Mouse (Mus musculus) T-cell, adult 2 months (primary cell): ENCODE measurements around the gene Arhgef19.

ENCODE experiments used
- DNase-seq: peaks from one replicate; pipeline ENCODE4 v3.0.0; 2022; ENCODE audit warnings: low spot score

Arhgef19 gene

DNA sequence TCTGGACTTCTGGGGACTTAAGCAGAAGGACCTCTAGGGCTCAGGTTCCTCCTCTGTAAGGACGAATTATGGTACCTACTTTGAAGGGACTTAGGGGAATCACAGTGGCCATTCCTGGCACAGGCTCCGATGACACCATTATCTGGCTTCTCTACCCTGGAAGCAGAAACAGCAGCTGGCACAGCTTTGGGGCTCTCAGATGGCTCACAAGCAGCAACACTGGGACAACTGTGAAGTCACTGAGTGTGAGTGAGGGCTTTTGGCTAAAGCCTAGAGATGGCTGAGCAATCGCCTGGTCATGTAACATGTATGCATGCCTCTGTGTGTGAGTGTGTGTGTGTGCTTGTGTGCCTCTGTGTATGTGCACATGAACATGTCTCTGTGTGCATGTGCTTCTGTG is 2.4 kb upstream of the Arhgef19 start:
- DNase-seq = no peak

DNA sequence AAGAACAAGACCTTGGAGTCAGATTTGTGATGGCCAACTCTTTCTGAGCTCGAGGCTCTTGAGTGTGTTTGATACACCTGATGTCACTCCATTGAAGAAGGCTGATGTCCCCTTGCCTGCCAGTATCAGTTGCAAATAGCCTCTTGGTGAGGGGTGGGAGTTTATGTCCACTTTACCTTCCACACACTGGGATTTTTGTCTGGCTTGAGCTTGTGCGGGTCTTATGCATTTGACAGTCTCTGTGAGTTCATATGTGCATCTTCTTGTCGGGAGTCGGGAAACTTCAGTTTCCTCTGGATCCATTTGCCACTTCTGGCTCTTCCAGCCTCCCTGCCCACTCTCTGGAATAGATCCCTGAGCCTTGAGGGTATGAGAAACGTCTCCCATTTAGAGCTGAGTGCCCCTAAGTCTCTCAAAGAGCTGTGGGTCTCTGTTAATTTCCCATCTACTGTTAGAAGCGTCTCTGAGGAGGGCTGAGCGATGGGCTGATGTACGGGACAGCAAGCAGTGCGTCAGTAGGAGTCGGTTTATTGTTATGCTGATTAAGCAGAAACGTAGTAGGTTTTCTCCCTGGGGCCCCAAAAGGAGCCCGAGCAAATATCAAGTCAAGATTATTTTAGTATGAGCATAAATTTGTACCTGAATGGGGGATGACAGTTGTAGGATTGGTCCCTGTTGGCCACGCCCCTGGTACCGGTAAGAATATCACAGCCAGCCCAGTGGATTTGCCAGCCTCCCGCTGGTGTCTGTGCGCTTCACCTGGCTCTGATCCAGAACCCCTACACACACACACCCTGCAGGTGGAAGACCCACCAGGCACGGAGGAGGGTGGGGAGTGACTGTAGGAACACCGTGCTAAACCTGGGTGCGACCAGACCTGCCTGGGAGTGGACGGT is 559 bp upstream of the Arhgef19 start:
- DNase-seq = peak; percentile 14

GRCm38 (mm10) chr4:141240617-141241016 is 1.3 kb downstream of the Arhgef19 start:
- no peak for DNase-seq

DNA sequence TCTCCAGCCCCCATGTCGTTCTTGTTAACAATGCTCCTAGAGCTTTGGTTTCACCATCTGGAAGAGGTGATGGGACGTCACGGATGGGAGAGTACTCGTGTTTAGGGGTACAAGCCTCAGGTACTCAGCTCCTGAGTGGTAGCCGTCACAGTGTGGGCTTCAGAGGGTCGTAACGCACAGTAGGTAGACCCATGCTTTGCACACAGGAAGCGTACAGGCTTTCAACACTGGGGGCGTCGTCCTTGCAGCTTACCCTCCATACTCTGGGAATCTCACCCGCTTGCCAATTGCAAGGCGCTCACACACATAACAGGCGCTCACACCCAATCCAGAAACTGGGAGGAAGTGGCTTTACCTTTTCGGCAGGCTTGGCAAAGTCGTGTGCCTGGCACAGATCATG is 2.6 kb downstream of the Arhgef19 start:
- DNase-seq = no peak

GRCm38 (mm10) chr4:141242651-141243241 is 3.4 kb downstream of the Arhgef19 start:
- DNase-seq = no peak

- no peak for DNase-seq
Measured at GRCm38 (mm10) chr4:141243636-141244035, 4.3 kb downstream of the Arhgef19 start.

- DNase-seq = no peak
Measured at GRCm38 (mm10) chr4:141244401-141244800, 5.1 kb downstream of the Arhgef19 start.

DNA sequence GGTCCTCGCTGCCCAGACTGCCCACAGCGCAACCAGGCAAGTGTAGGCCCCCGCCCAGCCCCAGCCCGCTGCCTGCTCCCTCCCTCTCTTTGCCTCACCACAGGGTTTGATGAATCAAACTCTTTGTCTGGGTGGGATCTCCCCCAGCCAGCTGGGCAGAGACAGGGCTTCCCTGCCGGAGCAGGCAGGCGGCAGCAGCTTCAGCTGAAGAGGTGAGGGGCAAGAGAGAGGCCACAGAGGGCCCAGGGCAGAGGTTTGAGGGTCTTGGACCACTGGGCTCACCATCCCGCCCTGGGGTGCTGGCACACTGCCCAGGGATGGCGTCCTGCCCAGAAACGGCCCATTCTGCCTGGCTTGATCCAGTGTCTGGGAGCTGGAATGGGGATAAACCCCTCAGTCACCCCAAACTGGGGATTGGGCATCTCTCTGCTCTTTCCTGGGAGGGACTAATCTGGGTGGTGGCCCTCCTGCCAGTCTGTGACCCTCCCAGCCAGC is 5.7 kb downstream of the Arhgef19 start:
- DNase-seq = no peak

DNA sequence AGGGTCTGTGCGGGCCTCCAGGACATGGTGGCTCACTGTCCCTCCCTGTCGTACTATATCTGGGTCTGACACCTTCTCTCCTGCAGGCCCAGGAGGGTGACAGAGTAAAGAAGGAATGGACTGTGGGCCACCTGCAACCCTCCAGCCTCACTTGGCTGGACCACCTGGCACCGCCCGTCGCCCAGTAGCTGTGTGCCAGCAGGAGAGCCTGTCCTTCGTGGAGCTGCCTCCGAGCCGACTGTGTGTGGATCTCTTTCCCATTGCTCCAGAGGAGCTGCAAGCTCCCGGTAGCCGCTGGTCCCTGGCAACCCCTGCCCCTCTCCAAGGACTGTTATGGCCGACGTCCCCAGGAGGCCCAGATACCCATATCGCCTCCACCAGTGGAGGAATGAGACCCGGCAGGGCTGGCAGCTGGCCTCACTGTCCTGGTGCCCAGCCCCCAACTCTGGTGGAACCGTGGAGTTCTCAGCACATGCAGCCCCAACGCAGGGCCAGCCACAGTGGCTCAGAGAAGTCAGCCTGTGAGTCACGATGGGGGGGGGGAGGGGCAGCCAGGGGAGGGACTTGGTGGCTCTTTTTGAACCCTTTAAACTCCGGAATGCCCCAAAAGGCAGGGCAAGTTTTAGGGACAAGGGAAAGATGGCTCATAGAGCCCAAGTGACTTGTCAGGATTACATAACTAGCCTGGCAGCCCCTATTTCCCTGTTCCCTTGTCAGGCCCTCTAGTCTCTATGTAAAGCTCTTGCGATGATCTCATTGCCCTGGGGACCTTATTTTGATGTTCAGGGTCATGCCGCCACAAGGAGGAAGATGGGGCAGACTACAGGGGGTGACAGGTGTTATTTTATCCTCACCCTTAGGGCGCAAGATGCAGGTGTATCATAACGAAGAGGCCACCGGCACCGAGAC is 7.0 kb downstream of the Arhgef19 start:
- DNase-seq = no peak

DNA sequence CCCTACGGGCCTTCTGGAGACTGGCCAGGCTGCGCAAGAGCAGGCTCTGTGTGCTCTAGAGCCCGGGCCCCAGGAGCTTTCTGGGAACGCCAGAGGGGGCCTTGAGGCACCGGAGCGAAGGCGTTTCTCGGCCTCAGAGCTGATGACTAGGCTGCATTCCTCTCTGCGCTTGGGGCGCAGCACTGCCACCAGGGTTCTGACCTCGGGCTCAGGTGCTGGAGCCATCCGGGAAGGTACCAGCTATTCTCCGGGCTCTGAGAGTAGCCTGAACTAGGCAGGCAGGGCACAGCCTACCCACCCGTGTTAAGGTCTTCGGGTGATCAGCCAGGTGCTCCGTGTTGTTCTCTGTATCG is 7.7 kb downstream of the Arhgef19 start:
- no peak for DNase-seq

- no peak for DNase-seq
Measured at GRCm38 (mm10) chr4:141247776-141248613, 8.7 kb downstream of the Arhgef19 start.

DNA sequence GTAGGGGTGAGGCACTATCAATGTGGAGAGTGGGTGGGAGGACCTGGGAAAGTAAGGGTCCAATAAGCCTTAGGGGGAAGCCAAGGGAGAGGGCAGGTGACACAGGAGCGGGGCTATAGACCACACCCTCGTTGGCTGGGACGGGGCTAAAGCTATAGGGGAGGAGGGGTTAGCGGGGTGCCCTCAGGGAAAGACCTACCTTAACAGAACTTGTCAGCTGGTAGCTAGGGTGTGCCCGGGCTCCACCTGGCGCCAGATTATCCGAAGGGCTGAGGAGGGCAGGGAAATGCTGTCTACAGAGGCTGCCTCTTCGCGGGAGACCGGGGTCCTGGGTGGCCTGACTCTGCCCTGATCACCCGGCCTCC is 9.3 kb downstream of the Arhgef19 start:
- no peak for DNase-seq

DNA sequence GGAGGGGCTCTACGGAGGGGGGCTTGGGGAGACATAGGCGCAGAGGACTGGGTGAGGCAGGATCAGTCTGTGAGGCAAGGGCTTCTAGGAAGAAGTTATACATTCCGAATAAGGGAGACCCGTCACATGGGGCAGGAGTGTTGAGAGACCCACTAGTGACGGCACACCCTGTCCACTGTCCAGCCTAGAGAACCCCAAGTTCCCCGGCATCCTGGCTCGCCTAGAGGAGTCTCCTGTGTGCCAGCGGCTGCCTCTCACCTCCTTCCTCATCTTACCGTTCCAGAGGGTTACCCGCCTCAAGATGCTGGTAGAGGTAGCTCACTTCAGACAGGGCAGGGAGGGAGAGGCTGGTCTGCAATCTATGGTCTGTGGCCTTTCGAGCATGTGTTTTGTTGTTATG is 10.1 kb downstream of the Arhgef19 start:
- no peak for DNase-seq

- DNase-seq = no peak
Measured at GRCm38 (mm10) chr4:141251071-141251470, 11.8 kb downstream of the Arhgef19 start.

DNA sequence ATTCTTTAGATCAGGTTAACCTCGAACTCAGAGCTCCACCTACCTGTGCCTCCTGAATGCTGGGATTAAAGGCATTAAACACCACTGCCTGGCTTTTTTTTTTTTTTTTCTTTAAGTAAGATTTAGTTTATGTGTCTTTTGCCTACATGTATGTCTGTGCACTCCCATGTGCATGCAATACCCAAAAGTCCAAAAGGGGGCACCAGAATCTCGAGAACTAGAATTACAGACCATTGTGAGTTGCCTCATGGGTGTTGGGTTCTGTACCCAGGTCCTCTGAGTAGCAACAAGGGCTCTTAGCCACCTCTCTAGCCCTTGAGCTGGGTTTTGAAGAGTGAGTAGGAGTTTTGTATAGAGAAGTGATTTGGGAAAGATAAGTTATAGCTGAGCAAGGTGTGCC is 13.3 kb downstream of the Arhgef19 start:
- no peak for DNase-seq

DNA sequence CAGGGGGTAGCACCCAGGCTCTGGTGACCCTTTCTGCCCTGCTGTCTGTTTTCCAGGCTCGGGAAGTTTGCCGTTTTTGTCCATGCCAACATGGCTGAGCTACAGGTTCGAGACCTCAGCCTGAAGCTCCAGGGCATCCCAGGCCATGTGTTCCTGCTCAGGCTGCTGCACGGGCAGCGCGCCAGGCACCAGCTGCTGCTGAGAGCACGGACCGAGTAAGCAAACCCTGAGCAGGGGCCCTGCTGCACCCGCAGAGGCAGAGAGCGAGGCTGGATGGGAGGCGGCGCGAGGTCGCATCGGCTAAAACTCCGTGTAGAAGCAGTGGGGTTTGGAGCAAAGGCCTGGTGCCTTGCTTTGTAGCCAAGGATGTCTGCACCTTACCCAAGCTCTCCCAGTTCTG is 14.9 kb downstream of the Arhgef19 start:
- DNase-seq = no peak

GRCm38 (mm10) chr4:141257440-141257839 is 18.1 kb downstream of the Arhgef19 start:
- no peak for DNase-seq

- no peak for DNase-seq
Measured at GRCm38 (mm10) chr4:141259413-141259812, 20.1 kb downstream of the Arhgef19 start.

- no peak for DNase-seq
Measured at GRCm38 (mm10) chr4:141260007-141260723, 20.9 kb downstream of the Arhgef19 start.

GRCm38 (mm10) chr4:141262906-141263637 is 23.8 kb downstream of the Arhgef19 start:
- no peak for DNase-seq
